Mouse (Mus musculus) lung, embryonic 15.5 days (tissue): ENCODE measurements around the gene Defa34. TPM values are rescaled to one million over a fixed set of nuclear protein-coding genes. Genes with fewer than 3 reads are reported as not detected.
"Not testable (repeated sequence)": the region's sequence is repeated elsewhere in the genome, so short reads cannot be mapped to it uniquely, and the experiment has no call there.

Source experiments
- ATAC-seq: fragments of 200-750 bp; cut with Nextera tagmentation; 2 replicates; pipeline ENCODE4 v1.8.0; 2017; ENCODE audit warnings: moderate number of reproducible peaks, borderline replicate concordance; ENCODE audit not compliant: low FRiP score, low TSS enrichment; ENCODE audit errors: extremely low read depth
- H3K27ac ChIP-seq: fragments of 300-500 bp; sonication (generic); 2 replicates; pipeline ENCODE4 v1.5.1; 2015; ENCODE audit warnings: moderate library complexity, mild to moderate bottlenecking, inconsistent platforms
- H3K27me3 ChIP-seq: fragments of 300-500 bp; sonication (generic); 2 replicates; pipeline ENCODE4 v1.6.1; 2015; ENCODE audit warnings: inconsistent platforms
- H3K36me3 ChIP-seq: fragments of 300-500 bp; sonication (generic); 2 replicates; pipeline ENCODE4 v1.6.1; 2015; ENCODE audit warnings: inconsistent platforms
- H3K4me1 ChIP-seq: fragments of 300-500 bp; sonication (generic); 2 replicates; pipeline ENCODE4 v1.6.1; 2015; ENCODE audit warnings: inconsistent platforms
- H3K4me2 ChIP-seq: fragments of 300-500 bp; sonication (generic); 2 replicates; pipeline ENCODE4 v1.6.1; 2015; ENCODE audit warnings: inconsistent platforms, mild to moderate bottlenecking, moderate library complexity
- H3K4me3 ChIP-seq: fragments of 300-500 bp; sonication (generic); 2 replicates; pipeline ENCODE4 v1.5.1; 2015; ENCODE audit warnings: mild to moderate bottlenecking, inconsistent platforms
- H3K9ac ChIP-seq: fragments of 300-500 bp; sonication (generic); 2 replicates; pipeline ENCODE4 v1.6.1; 2015; ENCODE audit warnings: inconsistent platforms
- H3K9me3 ChIP-seq: fragments of 300-500 bp; sonication (generic); 2 replicates; pipeline ENCODE4 v1.6.1; 2016; ENCODE audit warnings: inconsistent platforms
- WGBS: fragments of 180-500 bp; shearing (Covaris S2); methylation state at CpG from one replicate; pipeline ENCODE4 v1.1.7; 2015; 5-methylcytosine and 5-hydroxymethylcytosine counted together
- polyA plus RNA-seq: library from polyadenylated mRNA; unstranded; fragments of >200 nt; fragmentation: Nextera tagmentation; extraction: Ambion mirVana; gene quantifications from 2 replicates; pipeline ENCODE4 v1.2.1, GENCODE M21; 2015

The Defa34 gene
- polyA plus RNA-seq, result not detected in 2 replicates

DNA sequence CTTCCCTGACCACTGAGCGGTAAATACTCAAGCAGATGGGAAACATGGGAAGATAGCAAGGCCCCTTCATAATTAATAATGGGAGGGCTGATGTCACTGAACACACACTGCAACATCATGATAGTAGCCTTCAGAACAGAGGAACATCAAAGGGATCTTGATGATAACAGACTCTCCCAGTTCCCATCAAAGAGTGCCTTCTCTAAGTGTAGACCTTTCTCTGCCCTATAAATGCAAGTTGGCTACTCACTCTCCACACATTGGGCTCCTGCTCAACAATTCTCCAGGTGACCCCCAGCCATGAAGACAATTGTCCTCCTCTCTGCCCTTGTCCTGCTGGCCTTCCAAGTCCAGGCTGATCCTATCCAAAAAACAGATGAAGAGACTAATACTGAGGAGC is at the start of gene Defa34:
Defa34 (plus strand) TSS at position 301 of the 400 bp plus-strand sequence.
- WGBS, result 89% methylated on average over 1 of the region's 1 CpGs
- H3K4me3 ChIP-seq, result not testable (repeated sequence)

GRCm38 (mm10) chr8:21617883-21618282 is 47.7 kb upstream of the Defa34 start, which contains the start of gene Defa26:
Gene Defa26 (plus strand): TSS chr8:21618183.
- not testable (repeated sequence) for H3K4me3 ChIP-seq, H3K9me3 ChIP-seq, H3K27ac ChIP-seq, ATAC-seq, H3K4me1 ChIP-seq, H3K27me3 ChIP-seq, H3K36me3 ChIP-seq, H3K4me2 ChIP-seq, H3K9ac ChIP-seq
- 90% methylated on average over 1 of the region's 1 CpGs for WGBS

More for the DNA sequence above, at the start of gene Defa34:
- not testable (repeated sequence) for H3K36me3 ChIP-seq, H3K4me1 ChIP-seq, H3K27ac ChIP-seq, H3K9ac ChIP-seq, H3K4me2 ChIP-seq, H3K9me3 ChIP-seq, ATAC-seq, H3K27me3 ChIP-seq

DNA sequence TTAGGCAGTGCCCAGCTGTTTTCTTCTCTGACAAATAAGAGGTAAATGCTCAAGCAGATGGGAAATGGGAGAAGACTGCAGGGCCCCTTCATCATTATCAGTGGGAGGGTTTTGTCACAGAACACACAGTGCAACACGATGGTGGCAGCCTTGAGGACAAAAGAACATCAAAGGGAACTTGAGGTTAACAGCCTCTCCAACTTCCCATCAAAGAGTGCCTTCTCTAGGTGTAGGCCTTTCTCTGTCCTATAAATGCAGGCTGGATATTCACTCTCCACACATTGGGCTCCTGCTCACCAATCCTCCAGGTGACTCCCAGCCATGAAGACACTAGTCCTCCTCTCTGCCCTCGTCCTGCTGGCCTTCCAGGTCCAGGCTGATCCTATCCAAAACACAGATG is 10.1 kb upstream of the Defa34 start, which contains the start of gene Defa17:
Defa17 (plus strand) TSS at position 301 of the 400 bp plus-strand sequence.
- H3K4me3 ChIP-seq, H3K27ac ChIP-seq, ATAC-seq, H3K27me3 ChIP-seq, H3K36me3 ChIP-seq, H3K4me2 ChIP-seq, H3K9ac ChIP-seq, H3K4me1 ChIP-seq, H3K9me3 ChIP-seq: not testable (repeated sequence)
- WGBS, result no CpG with 5 or more reads among the region's 2 CpGs

- not testable (repeated sequence) for H3K27ac ChIP-seq, H3K4me1 ChIP-seq, H3K9ac ChIP-seq, H3K9me3 ChIP-seq, ATAC-seq, H3K36me3 ChIP-seq, H3K4me3 ChIP-seq, H3K27me3 ChIP-seq, H3K4me2 ChIP-seq
- 64% methylated on average over 2 of the region's 2 CpGs for WGBS
Measured at GRCm38 (mm10) chr8:21703545-21703944, 37.9 kb downstream of the Defa34 start, which contains the start of gene AY761184. Gene AY761184 (minus strand): TSS chr8:21703645.

Other genes with a start within 250 kb of the Defa34 start
- not detected in 2 replicates for gene Defa36, start 238.4 kb upstream of the Defa34 start, polyA plus RNA-seq
- gene Gm7849, start 209.2 kb upstream of the Defa34 start, polyA plus RNA-seq, result not detected in 2 replicates
- not detected in 2 replicates for gene Defa20, start 156.5 kb upstream of the Defa34 start, polyA plus RNA-seq
- not detected in 2 replicates for gene Defa32, start 136.8 kb upstream of the Defa34 start, polyA plus RNA-seq
- gene Defa37, start 100.4 kb upstream of the Defa34 start, polyA plus RNA-seq, result not detected in 2 replicates
- gene Defa28, start 82.8 kb upstream of the Defa34 start, polyA plus RNA-seq, result not detected in 2 replicates
- gene Gm7861, start 71.3 kb upstream of the Defa34 start, polyA plus RNA-seq, result not detected in 2 replicates
- gene Defa26, start 47.6 kb upstream of the Defa34 start, polyA plus RNA-seq, result not detected in 2 replicates
- not detected in 2 replicates for gene Defa17, start 10.0 kb upstream of the Defa34 start, polyA plus RNA-seq
- gene AY761184, start 37.8 kb downstream of the Defa34 start, polyA plus RNA-seq, result not detected in 2 replicates
- gene Defa24, start 68.7 kb downstream of the Defa34 start, polyA plus RNA-seq, result not detected in 2 replicates
- not detected in 2 replicates for gene Defb50, start 157.7 kb downstream of the Defa34 start, polyA plus RNA-seq
- gene Defb2, start 174.1 kb downstream of the Defa34 start, polyA plus RNA-seq, result not detected in 2 replicates
- gene Defb10, start 193.1 kb downstream of the Defa34 start, polyA plus RNA-seq, result not detected in 2 replicates
- gene Defb9, start 219.6 kb downstream of the Defa34 start, polyA plus RNA-seq, result not detected in 2 replicates
- gene Defb11, start 240.6 kb downstream of the Defa34 start, polyA plus RNA-seq, result not detected in 2 replicates